Mouse (Mus musculus) limb, embryonic 10.5 days (tissue): Measurements from ENCODE around the gene Syt8. TPM values are rescaled to one million over a fixed set of nuclear protein-coding genes. Genes with fewer than 3 reads are reported as not detected.
"Not testable (repeated sequence)": the region's sequence is repeated elsewhere in the genome, so short reads cannot be mapped to it uniquely, and the experiment has no call there.

Source experiments
- DNase-seq: peaks from one replicate; pipeline ENCODE4 v3.0.0-alpha.2; 2017; ENCODE audit warnings: low spot score
- H3K27ac ChIP-seq: fragments of 300-500 bp; sonication (generic); 2 replicates; pipeline ENCODE4 v1.5.1; 2016; ENCODE audit warnings: mild to moderate bottlenecking
- H3K27me3 ChIP-seq: fragments of 300-500 bp; sonication (generic); 2 replicates; pipeline ENCODE4 v1.6.1; 2016; ENCODE audit warnings: low read depth, mild to moderate bottlenecking; ENCODE audit not compliant: poor library complexity, severe bottlenecking
- H3K36me3 ChIP-seq: fragments of 300-500 bp; sonication (generic); 2 replicates; pipeline ENCODE4 v1.6.1; 2016; ENCODE audit warnings: mild to moderate bottlenecking, moderate library complexity
- H3K4me1 ChIP-seq: fragments of 300-500 bp; sonication (generic); 2 replicates; pipeline ENCODE4 v1.6.1; 2016
- H3K4me3 ChIP-seq: fragments of 300-500 bp; sonication (generic); 2 replicates; pipeline ENCODE4 v1.5.1; 2016; ENCODE audit warnings: mild to moderate bottlenecking, moderate library complexity
- H3K9me3 ChIP-seq: fragments of 300-500 bp; sonication (generic); replicated peaks from 2 replicates; pipeline ENCODE4 v1.6.1; 2016; ENCODE audit warnings: mild to moderate bottlenecking
- WGBS: fragments of 180-500 bp; shearing (Covaris S2); methylation state at CpG from one replicate; pipeline ENCODE4 v1.1.7; 2016; 5-methylcytosine and 5-hydroxymethylcytosine counted together
- polyA plus RNA-seq: library from polyadenylated mRNA; unstranded; fragments of >200 nt; fragmentation: Nextera tagmentation; extraction: Ambion mirVana; gene quantifications from 2 replicates; pipeline ENCODE4 v1.2.1, GENCODE M21; 2016

Syt8 gene
- polyA plus RNA-seq, 1 experiment from 2014 or later: not detected

- no peak for DNase-seq
- WGBS: 91% methylated on average over 4 of the region's 4 CpGs
- Histone ChIP-seq H3K9me3 (no peaks in the 10 kb centered on the region), H3K27me3 (no peaks in the 10 kb centered on the region), H3K27ac (no peak overlapping the region), H3K36me3 (no peaks in the 10 kb centered on the region), H3K4me1 (peaks cover 13% of the 10 kb centered on the region), H3K4me3 (no peak overlapping the region)
Observed at GRCm38 (mm10) chr7:142395472-142395871, 39.2 kb upstream of the Syt8 start.

GRCm38 (mm10) chr7:142396611-142397010 is 38.0 kb upstream of the Syt8 start:
- Histone ChIP-seq H3K4me1 (peaks cover 20% of the 10 kb centered on the region), H3K4me3 (no peak overlapping the region), H3K9me3 (no peaks in the 10 kb centered on the region), H3K36me3 (no peaks in the 10 kb centered on the region), H3K27me3 (no peaks in the 10 kb centered on the region), H3K27ac (no peak overlapping the region)
- no peak for DNase-seq
- 91% methylated on average over 1 of the region's 1 CpGs for WGBS

DNA sequence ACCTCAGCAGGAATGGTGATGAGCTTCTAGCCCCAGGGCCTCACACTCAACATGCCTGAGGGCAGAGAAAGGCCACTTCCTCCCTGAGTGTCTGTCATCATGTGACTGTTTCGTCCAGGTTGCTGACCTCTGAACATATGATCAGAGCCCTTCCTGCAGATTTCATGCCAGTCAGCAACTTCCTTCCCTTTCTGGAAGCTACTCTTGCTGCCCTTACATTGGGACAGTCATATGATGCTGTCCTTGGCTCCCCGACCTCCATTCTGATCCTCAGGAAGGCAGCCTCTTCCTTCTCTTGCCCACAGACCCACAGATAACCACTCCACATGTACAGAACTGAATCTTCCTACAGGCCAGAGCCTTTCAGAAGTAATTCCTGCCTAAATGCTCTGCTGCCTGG is 36.6 kb upstream of the Syt8 start:
- 65% methylated on average over 2 of the region's 2 CpGs for WGBS
- H3K36me3 ChIP-seq: no peaks in the 10 kb centered on the region
- no peak for DNase-seq
- no peak overlapping the region for H3K4me3 ChIP-seq
- no peaks in the 10 kb centered on the region for H3K27me3 ChIP-seq
- peaks cover 14% of the 10 kb centered on the region for H3K4me1 ChIP-seq
- no peaks in the 10 kb centered on the region for H3K9me3 ChIP-seq
- no peak overlapping the region for H3K27ac ChIP-seq

- 95% methylated on average over 1 of the region's 1 CpGs for WGBS
- H3K36me3 ChIP-seq: no peaks in the 10 kb centered on the region
- no peaks in the 10 kb centered on the region for H3K9me3 ChIP-seq
- peaks cover 12% of the 10 kb centered on the region; the same call in 1 of the 2 replicates for H3K4me1 ChIP-seq
- H3K27me3 ChIP-seq: no peaks in the 10 kb centered on the region
- DNase-seq: no peak
- no peak overlapping the region for H3K27ac ChIP-seq
- H3K4me3 ChIP-seq: no peak overlapping the region
Observed at GRCm38 (mm10) chr7:142399250-142399649, 35.4 kb upstream of the Syt8 start.

- Histone ChIP-seq H3K36me3 (no peaks in the 10 kb centered on the region), H3K4me3 (no peak overlapping the region), H3K9me3 (no peaks in the 10 kb centered on the region), H3K27ac (no peak overlapping the region), H3K27me3 (no peaks in the 10 kb centered on the region), H3K4me1 (peaks cover 12% of the 10 kb centered on the region; the same call in 1 of the 2 replicates)
- no peak for DNase-seq
- 80% methylated on average over 7 of the region's 7 CpGs for WGBS
Observed at GRCm38 (mm10) chr7:142400112-142400749, 34.4 kb upstream of the Syt8 start.

GRCm38 (mm10) chr7:142400750-142401142 is 33.9 kb upstream of the Syt8 start:
- no peak for DNase-seq
- H3K4me1 ChIP-seq: peaks cover 12% of the 10 kb centered on the region; the same call in 1 of the 2 replicates
- H3K9me3 ChIP-seq: no peaks in the 10 kb centered on the region
- 72% methylated on average over 7 of the region's 7 CpGs for WGBS
- no peak overlapping the region for H3K4me3 ChIP-seq
- H3K36me3 ChIP-seq: no peaks in the 10 kb centered on the region
- H3K27ac ChIP-seq: no peak overlapping the region
- no peaks in the 10 kb centered on the region for H3K27me3 ChIP-seq

DNA sequence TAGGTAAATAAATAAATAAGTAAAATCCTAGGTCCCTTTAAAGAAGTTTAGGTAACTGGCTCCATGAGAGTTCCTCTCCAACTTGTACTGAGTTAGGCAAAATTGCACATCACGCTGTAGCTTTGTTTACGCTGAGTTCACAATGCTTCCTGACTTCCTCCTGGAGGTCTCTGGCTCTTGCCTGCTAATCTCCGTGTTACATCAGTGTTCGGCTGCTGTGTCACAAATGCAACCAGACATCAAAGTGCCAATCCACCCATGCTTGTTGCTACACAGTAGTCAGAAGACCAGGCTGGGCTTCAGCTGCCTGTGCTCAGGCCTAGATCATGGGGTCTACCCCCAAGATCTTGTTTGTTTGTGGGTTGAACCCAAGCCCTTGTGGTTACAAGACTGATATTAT is 31.1 kb upstream of the Syt8 start:
- no peak overlapping the region for H3K4me3 ChIP-seq
- no peaks in the 10 kb centered on the region for H3K9me3 ChIP-seq
- H3K27me3 ChIP-seq: no peaks in the 10 kb centered on the region
- 78% methylated on average over 4 of the region's 4 CpGs for WGBS
- no peak overlapping the region for H3K27ac ChIP-seq
- no peaks in the 10 kb centered on the region for H3K36me3 ChIP-seq
- peaks cover 6% of the 10 kb centered on the region; the same call in 1 of the 2 replicates for H3K4me1 ChIP-seq
- no peak for DNase-seq

- H3K4me1 ChIP-seq, H3K27ac ChIP-seq, DNase-seq, H3K36me3 ChIP-seq, H3K9me3 ChIP-seq, H3K27me3 ChIP-seq, H3K4me3 ChIP-seq: not testable (repeated sequence)
- 93% methylated on average over 5 of the region's 5 CpGs for WGBS
Observed at GRCm38 (mm10) chr7:142405134-142405533, 29.5 kb upstream of the Syt8 start.

DNA sequence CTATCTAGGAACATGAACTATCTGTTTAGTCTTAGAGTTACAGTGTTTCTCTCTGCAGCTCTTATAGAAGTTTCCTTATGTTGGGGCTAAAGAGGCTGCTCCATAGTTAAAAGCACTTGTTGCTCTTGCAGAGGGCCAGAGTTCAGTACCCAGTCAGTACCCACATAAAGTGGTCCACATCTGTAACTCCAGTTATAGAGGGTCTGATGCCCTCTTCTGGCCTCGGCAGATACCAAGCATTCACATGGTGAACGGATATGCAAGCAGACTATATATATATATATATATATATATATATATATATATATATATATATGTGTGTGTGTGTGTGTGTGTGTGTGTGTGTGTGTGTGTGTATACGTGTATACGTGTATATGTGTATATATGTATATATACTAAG is 26.7 kb upstream of the Syt8 start:
- no peaks in the 10 kb centered on the region for H3K27me3 ChIP-seq
- H3K27ac ChIP-seq: no peak overlapping the region
- H3K4me3 ChIP-seq: no peak overlapping the region
- H3K4me1 ChIP-seq: no peaks in the 10 kb centered on the region
- no peaks in the 10 kb centered on the region for H3K9me3 ChIP-seq
- 80% methylated on average over 4 of the region's 4 CpGs for WGBS
- no peak for DNase-seq
- H3K36me3 ChIP-seq: no peaks in the 10 kb centered on the region

DNA sequence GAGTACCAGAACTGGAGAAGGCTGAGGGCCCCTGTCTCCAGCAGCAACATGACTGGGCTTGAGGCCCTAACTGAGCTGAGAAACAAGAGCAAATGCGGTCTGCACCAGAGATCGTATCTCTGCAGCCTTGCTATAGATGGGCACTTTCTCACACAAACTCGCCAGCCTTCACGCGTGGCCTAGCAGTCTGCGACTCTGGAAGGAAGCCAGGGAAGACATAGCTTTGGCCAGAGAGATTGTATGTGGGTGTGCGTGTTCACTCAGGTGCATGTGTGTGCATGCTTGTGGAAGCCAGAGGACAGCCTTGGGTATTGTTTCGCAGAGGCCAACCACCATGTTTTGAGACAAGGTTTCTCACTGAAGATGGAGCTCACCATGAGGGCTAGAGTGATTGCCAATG is 26.0 kb upstream of the Syt8 start:
- WGBS: 91% methylated on average over 8 of the region's 8 CpGs
- Histone ChIP-seq H3K27me3 (no peaks in the 10 kb centered on the region), H3K27ac (no peak overlapping the region), H3K4me1 (no peaks in the 10 kb centered on the region), H3K9me3 (no peaks in the 10 kb centered on the region), H3K36me3 (no peaks in the 10 kb centered on the region), H3K4me3 (no peak overlapping the region)
- DNase-seq: no peak

- no peaks in the 10 kb centered on the region for H3K36me3 ChIP-seq
- no peaks in the 10 kb centered on the region for H3K4me1 ChIP-seq
- H3K27ac ChIP-seq: no peak overlapping the region
- DNase-seq: no peak
- H3K9me3 ChIP-seq: no peaks in the 10 kb centered on the region
- 89% methylated on average over 3 of the region's 3 CpGs for WGBS
- no peak overlapping the region for H3K4me3 ChIP-seq
- no peaks in the 10 kb centered on the region for H3K27me3 ChIP-seq
Observed at GRCm38 (mm10) chr7:142409603-142410002, 25.0 kb upstream of the Syt8 start.

DNA sequence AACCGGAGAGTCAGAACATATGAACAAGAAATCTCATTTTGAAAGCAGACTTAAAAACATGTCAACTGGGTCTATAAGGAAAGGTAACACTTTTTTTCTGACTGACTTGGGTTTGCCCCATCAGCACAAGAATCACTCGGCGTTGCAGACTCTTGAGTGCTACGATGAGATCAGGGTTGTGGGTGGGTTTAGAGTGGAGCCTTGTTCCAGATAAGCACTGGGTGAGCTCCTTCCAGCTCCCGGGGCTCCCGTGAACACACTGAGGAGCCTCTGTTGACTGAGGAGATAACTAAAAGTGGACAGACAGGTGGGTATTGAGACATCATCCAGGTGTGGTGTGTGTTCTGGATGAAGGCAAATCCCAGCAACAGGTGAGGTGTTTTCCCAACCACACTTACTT is 21.4 kb upstream of the Syt8 start:
- DNase-seq: no peak
- H3K27ac ChIP-seq: no peak overlapping the region
- H3K4me1 ChIP-seq: no peaks in the 10 kb centered on the region
- H3K4me3 ChIP-seq: no peak overlapping the region
- H3K36me3 ChIP-seq: no peaks in the 10 kb centered on the region
- no peaks in the 10 kb centered on the region for H3K9me3 ChIP-seq
- 94% methylated on average over 6 of the region's 6 CpGs for WGBS
- H3K27me3 ChIP-seq: no peaks in the 10 kb centered on the region

- no peaks in the 10 kb centered on the region for H3K27me3 ChIP-seq
- H3K36me3 ChIP-seq: no peaks in the 10 kb centered on the region
- WGBS: 73% methylated on average over 4 of the region's 4 CpGs
- H3K4me3 ChIP-seq: no peak overlapping the region
- no peak overlapping the region for H3K27ac ChIP-seq
- DNase-seq: no peak
- H3K9me3 ChIP-seq: no peaks in the 10 kb centered on the region
- H3K4me1 ChIP-seq: no peaks in the 10 kb centered on the region
Observed at GRCm38 (mm10) chr7:142415314-142415713, 19.3 kb upstream of the Syt8 start.

GRCm38 (mm10) chr7:142416225-142416624 is 18.4 kb upstream of the Syt8 start:
- no peak for DNase-seq
- no peaks in the 10 kb centered on the region for H3K27me3 ChIP-seq
- H3K4me1 ChIP-seq: no peaks in the 10 kb centered on the region
- 66% methylated on average over 3 of the region's 3 CpGs for WGBS
- H3K36me3 ChIP-seq: no peaks in the 10 kb centered on the region
- H3K9me3 ChIP-seq: no peaks in the 10 kb centered on the region
- H3K27ac ChIP-seq: no peak overlapping the region
- H3K4me3 ChIP-seq: no peak overlapping the region
